Mouse (Mus musculus) stomach, embryonic 16.5 days (tissue): ENCODE results near the gene Cnn1. TPM values are rescaled to one million over a fixed set of nuclear protein-coding genes. Genes with fewer than 3 reads are reported as not detected.

Experiments
- ATAC-seq: fragments of 200-750 bp; cut with Nextera tagmentation; 2 replicates; pipeline ENCODE4 v1.8.0; 2017; ENCODE audit warnings: moderate number of reproducible peaks, moderate TSS enrichment; ENCODE audit not compliant: insufficient read depth, low FRiP score
- H3K27ac ChIP-seq: fragments of 300-500 bp; sonication (generic); 2 replicates; pipeline ENCODE4 v1.5.1; 2014; ENCODE audit warnings: low read length
- H3K27me3 ChIP-seq: fragments of 300-500 bp; sonication (generic); 2 replicates; pipeline ENCODE4 v1.6.1; 2014; ENCODE audit warnings: low read length, control low read depth, mixed read lengths; ENCODE audit not compliant: control insufficient read depth, insufficient read depth
- H3K36me3 ChIP-seq: fragments of 300-500 bp; sonication (generic); 2 replicates; pipeline ENCODE4 v1.6.1; 2014; ENCODE audit warnings: low read length; ENCODE audit not compliant: control insufficient read depth, insufficient read depth
- H3K4me1 ChIP-seq: fragments of 300-500 bp; sonication (generic); 2 replicates; pipeline ENCODE4 v1.6.1; 2014; ENCODE audit warnings: low read length, control low read depth, mixed read lengths; ENCODE audit not compliant: control insufficient read depth, insufficient read depth
- H3K4me2 ChIP-seq: fragments of 300-500 bp; sonication (generic); 2 replicates; pipeline ENCODE4 v1.6.1; 2014; ENCODE audit warnings: low read depth, low read length, mixed read lengths
- H3K4me3 ChIP-seq: fragments of 300-500 bp; sonication (generic); replicated peaks from 2 replicates; pipeline ENCODE4 v1.5.1; 2014; ENCODE audit warnings: mild to moderate bottlenecking, low read length
- H3K9ac ChIP-seq: fragments of 300-500 bp; sonication (generic); 2 replicates; pipeline ENCODE4 v1.6.1; 2014; ENCODE audit warnings: low read length
- H3K9me3 ChIP-seq: fragments of 300-500 bp; sonication (generic); replicated peaks from 2 replicates; pipeline ENCODE4 v1.6.1; 2016; ENCODE audit warnings: low read length, control low read depth; ENCODE audit not compliant: control insufficient read depth
- WGBS: fragments of 180-500 bp; shearing (Covaris S2); extraction: QIAGEN DNeasy Blood & Tissue Kit; methylation state at CpG from one replicate; pipeline ENCODE4 v1.1.7; 2014; 5-methylcytosine and 5-hydroxymethylcytosine counted together
- polyA plus RNA-seq: library from polyadenylated mRNA; unstranded; fragments of >200 nt; fragmentation: Nextera tagmentation; extraction: Ambion mirVana; gene quantifications from 2 replicates; pipeline ENCODE4 v1.2.1, GENCODE M21; 2015

Gene Cnn1
- polyA plus RNA-seq, 1 experiment from 2014 or later: 505 TPM

DNA sequence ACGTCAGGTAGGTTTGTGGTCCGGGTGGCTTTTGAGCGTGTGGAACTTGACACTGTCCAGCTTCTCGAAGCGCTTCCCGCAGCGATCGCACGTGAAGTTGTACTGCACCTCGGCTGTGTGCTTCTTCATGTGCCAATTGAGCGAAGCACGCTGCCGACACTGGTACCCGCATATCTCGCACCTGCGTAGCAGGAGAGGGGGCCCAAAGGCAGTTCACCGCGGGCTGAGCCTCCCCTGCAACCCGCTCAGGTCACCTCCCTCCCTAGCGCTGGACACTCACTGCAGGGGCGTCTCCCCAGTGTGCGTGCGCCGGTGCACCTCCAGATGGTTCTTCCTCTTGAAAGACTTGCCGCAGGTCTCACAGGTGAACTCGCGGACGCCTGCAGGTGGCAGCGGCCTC is 43.3 kb upstream of the Cnn1 start:
- H3K27me3 ChIP-seq: peaks cover 40% of the 10 kb centered on the region
- 28% methylated on average over 29 of the region's 29 CpGs for WGBS
- peaks cover 8% of the 10 kb centered on the region for H3K36me3 ChIP-seq
- no peak overlapping the region for H3K9ac ChIP-seq
- no peak overlapping the region for H3K27ac ChIP-seq
- H3K4me3 ChIP-seq: no peak overlapping the region
- H3K4me1 ChIP-seq: peaks cover 11% of the 10 kb centered on the region
- no peaks in the 10 kb centered on the region for H3K9me3 ChIP-seq
- H3K4me2 ChIP-seq: no peak overlapping the region
- no peak for ATAC-seq

DNA sequence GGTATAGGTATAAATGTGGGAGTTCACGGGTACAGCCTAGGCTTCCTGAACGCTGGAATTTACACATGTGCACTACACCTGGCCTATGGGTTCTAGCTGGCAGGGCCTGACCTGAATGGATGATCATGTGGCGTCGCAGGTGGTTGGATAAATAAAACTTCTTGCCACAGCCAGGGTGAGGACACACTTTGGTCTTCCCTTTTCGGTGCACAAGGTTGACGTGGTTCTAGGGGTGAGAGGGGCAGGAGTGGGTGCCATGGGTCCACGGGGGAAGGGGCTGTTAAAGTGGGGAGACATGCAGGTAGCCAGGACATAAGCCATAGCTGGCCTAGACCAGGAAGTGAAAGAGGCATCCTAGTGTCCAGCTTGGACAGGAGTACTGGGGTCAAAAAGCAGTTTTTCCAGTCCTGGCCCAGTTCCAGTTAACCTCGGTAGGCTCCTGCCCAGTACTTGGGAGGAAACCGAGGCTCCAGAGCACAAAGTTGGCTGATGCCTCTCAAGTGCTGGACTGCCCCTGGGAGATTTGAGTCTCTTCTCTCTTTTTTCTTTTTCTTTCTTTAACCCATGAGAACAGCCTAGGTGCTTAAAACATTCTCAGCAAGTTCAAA is 42.6 kb upstream of the Cnn1 start:
- H3K36me3 ChIP-seq: peaks cover 8% of the 10 kb centered on the region
- no peak; the same call in 1 of the 2 replicates for ATAC-seq
- 66% methylated on average over 9 of the region's 9 CpGs for WGBS

DNA sequence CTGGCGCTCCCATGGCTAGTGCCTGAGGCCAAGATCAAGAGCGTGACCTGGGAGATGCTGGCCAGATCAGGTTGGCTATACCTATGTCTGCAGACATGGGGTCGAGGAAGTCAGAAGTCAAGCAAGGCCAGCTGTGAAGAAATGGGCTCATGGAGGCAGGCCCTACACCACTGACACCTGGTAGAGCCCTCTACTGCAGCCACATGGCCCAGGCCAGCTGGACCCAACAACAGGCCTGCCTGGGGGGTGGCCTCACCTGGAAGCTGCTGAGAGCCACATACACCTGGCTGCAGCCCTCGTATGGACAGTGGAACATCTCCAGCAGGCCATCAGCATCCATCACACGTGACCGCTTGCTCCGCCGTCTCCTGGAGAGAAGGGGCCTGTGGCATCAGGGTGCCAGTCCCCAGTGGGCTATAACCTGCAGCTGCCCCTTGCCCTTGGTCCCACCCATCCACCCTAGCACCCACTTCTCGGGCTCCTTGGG is 41.9 kb upstream of the Cnn1 start:
- Histone ChIP-seq H3K4me3 (no peak overlapping the region), H3K27ac (no peak overlapping the region), H3K4me1 (0 out of 2 replicates have a peak, but pooled peaks cover 2% of the 10 kb centered on the region), H3K9me3 (no peaks in the 10 kb centered on the region), H3K36me3 (peaks cover 8% of the 10 kb centered on the region), H3K9ac (no peak overlapping the region), H3K4me2 (no peak overlapping the region), H3K27me3 (peaks cover 26% of the 10 kb centered on the region)
- ATAC-seq: no peak
- 91% methylated on average over 9 of the region's 9 CpGs for WGBS

More for the DNA sequence above, 42.6 kb upstream of the Cnn1 start:
- Histone ChIP-seq H3K9me3 (no peaks in the 10 kb centered on the region), H3K4me3 (no peak overlapping the region), H3K4me1 (peaks cover 5% of the 10 kb centered on the region; the same call in 1 of the 2 replicates), H3K27me3 (peaks cover 33% of the 10 kb centered on the region), H3K9ac (no peak overlapping the region), H3K27ac (no peak overlapping the region), H3K4me2 (no peak overlapping the region)

DNA sequence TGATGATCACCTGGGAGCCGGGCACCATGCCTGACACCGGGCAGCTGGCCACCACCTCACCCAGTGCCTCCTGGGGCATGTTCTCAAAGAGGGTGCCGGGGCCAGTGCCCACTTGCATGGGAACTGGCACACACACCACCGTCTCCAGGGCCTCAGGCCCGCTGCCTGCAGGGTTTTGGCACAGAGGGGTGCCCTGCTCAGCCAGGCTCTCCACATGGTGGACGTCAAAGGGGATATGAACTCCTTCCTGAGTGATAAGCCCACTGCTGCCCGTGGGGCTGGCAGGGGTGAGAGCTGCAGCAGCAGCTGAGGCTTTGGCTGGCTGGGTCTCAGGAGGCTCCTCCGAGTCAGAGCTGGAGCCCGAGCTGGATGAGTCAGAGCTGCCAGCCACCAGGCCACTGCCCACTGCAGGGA is 41.0 kb upstream of the Cnn1 start:
- peaks cover 17% of the 10 kb centered on the region for H3K27me3 ChIP-seq
- H3K4me3 ChIP-seq: no peak overlapping the region
- 0 out of 2 replicates have a peak, but pooled peaks cover 2% of the 10 kb centered on the region for H3K4me1 ChIP-seq
- no peak overlapping the region for H3K4me2 ChIP-seq
- WGBS: 88% methylated on average over 9 of the region's 9 CpGs
- H3K27ac ChIP-seq: no peak overlapping the region
- ATAC-seq: no peak
- H3K9ac ChIP-seq: no peak overlapping the region
- no peaks in the 10 kb centered on the region for H3K9me3 ChIP-seq
- peaks cover 8% of the 10 kb centered on the region for H3K36me3 ChIP-seq

DNA sequence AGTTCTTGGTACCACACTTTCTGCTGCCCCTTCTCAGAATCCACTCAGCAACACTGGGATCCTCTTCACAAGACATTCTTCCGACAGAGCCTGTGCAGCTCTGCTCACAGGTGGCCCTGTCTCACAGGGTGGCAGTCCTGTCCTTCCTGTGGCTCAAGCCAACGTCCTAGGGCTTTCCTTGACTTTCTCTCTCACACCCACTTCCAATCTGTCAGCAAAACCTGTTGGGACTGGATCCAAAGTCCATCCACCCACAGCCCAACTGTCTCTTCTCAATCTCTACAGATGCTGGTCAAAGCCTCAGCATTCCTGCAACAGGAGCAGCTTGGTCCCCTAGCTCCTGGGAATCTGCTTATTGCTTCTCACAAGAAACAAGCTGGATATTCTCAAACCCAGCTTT is 37.7 kb upstream of the Cnn1 start:
- no peak overlapping the region for H3K27ac ChIP-seq
- no peaks in the 10 kb centered on the region for H3K9me3 ChIP-seq
- H3K4me2 ChIP-seq: no peak overlapping the region
- no peaks in the 10 kb centered on the region for H3K4me1 ChIP-seq
- H3K9ac ChIP-seq: no peak overlapping the region
- ATAC-seq: no peak
- H3K4me3 ChIP-seq: no peak overlapping the region
- H3K27me3 ChIP-seq: no peaks in the 10 kb centered on the region
- H3K36me3 ChIP-seq: peaks cover 20% of the 10 kb centered on the region
- 73% methylated on average over 2 of the region's 2 CpGs for WGBS

DNA sequence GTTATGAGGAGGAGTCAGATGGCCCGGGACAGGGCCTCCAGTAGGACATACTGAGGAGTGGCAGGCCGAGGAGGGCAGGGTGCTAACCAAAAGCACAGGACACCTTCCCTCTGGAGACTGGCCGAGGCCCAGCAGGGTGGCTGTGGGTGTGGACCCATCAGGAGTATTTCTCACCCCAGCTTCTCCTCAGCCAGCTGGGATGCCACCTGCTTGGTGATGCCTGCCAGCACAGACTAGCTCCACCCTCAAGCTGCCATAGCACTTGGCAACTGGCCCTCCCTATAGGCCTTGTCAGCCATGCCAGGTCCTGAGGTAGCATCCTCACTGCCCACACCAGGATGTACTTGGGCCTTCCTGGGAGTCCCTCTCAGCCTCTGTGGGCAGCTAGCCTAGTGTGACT is 34.7 kb upstream of the Cnn1 start:
- WGBS: 85% methylated on average over 3 of the region's 3 CpGs
- H3K36me3 ChIP-seq: peaks cover 15% of the 10 kb centered on the region

DNA sequence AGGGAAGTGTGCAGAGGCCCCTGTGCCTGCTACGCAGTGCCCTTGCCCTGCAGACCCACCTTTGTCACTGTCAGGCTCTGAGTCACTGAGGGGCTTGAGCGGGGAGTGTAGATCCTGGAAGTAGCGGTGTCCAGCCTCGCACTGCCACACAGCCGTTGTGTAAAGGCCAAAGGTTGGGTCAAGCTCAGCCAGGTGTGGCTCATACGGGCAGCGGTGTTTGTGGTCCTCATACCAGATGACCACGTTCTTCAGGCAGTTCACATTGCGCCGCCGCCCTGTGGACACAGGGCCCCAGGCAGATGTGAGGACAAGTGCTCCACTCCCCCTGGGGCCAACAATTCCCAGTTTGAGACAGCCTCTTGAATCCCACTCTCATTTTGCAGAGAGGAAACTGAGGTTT is 33.4 kb upstream of the Cnn1 start:
- Histone ChIP-seq H3K9me3 (no peaks in the 10 kb centered on the region), H3K9ac (no peak overlapping the region), H3K4me3 (no peak overlapping the region), H3K27ac (no peak overlapping the region), H3K4me1 (peaks cover 8% of the 10 kb centered on the region; the same call in 1 of the 2 replicates), H3K4me2 (no peak overlapping the region), H3K27me3 (no peaks in the 10 kb centered on the region), H3K36me3 (peaks cover 11% of the 10 kb centered on the region; the same call in 1 of the 2 replicates)
- no peak for ATAC-seq
- WGBS: 88% methylated on average over 11 of the region's 11 CpGs

More for the DNA sequence above, 34.7 kb upstream of the Cnn1 start:
- no peak overlapping the region for H3K27ac ChIP-seq
- H3K27me3 ChIP-seq: no peaks in the 10 kb centered on the region
- no peaks in the 10 kb centered on the region for H3K4me1 ChIP-seq
- no peak overlapping the region for H3K4me2 ChIP-seq
- no peak overlapping the region for H3K4me3 ChIP-seq
- no peaks in the 10 kb centered on the region for H3K9me3 ChIP-seq
- no peak for ATAC-seq
- H3K9ac ChIP-seq: no peak overlapping the region

DNA sequence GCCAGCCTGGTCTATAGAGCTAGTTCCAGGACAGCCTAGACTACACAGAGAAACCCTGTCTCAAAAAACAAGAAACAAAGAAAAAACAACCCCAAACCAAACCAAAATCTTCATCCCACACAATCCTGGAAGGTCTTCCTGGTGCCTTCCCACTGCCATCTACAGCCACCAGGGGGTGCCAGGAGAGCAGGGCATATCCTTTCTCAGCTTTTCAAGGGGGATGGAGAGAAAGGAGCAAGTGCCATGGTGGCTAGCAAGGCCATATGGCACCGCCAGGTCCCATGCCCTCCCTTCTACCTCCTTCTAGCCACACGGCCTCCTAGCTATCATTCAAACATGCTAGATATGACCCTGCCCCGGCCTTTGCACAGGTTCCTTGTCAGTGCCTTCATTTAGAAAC is 32.6 kb upstream of the Cnn1 start:
- H3K4me3 ChIP-seq: no peak overlapping the region
- no peak overlapping the region for H3K4me2 ChIP-seq
- peaks cover 8% of the 10 kb centered on the region; the same call in 1 of the 2 replicates for H3K4me1 ChIP-seq
- ATAC-seq: no peak
- no peak overlapping the region for H3K9ac ChIP-seq
- H3K27me3 ChIP-seq: no peaks in the 10 kb centered on the region
- WGBS: 67% methylated on average over 3 of the region's 3 CpGs
- H3K36me3 ChIP-seq: peaks cover 11% of the 10 kb centered on the region; the same call in 1 of the 2 replicates
- H3K9me3 ChIP-seq: no peaks in the 10 kb centered on the region
- no peak overlapping the region for H3K27ac ChIP-seq

DNA sequence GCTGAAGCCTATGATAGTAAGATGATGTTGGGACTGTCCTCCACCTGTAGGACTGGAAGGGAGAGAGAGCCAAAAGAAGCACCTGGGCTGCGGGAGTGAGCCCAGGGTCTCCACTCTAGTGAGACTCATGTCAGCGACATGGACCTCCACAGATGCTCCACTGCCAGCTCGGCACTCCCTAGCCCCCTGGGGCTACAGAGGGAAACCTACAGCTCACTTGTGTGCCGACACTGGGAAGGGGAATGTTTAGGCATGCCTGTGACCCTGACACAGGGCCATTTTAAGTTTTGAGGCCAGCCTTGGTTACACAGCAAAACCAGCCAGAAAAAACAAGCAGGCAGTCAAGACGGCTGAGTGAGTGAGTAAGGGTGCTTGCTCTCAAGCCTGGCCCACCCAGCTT is 31.8 kb upstream of the Cnn1 start:
- Histone ChIP-seq H3K9ac (no peak overlapping the region), H3K4me3 (no peak overlapping the region), H3K36me3 (peaks cover 11% of the 10 kb centered on the region; the same call in 1 of the 2 replicates), H3K9me3 (no peaks in the 10 kb centered on the region), H3K4me2 (no peak overlapping the region), H3K27me3 (no peaks in the 10 kb centered on the region), H3K4me1 (peaks cover 8% of the 10 kb centered on the region; the same call in 1 of the 2 replicates), H3K27ac (no peak overlapping the region)
- no peak for ATAC-seq
- WGBS: 85% methylated on average over 5 of the region's 5 CpGs
